Mouse (Mus musculus) adrenal gland, postnatal 14 days (tissue): ENCODE data around the gene Galnt7. TPM values are rescaled to one million over a fixed set of nuclear protein-coding genes. Genes with fewer than 3 reads are reported as not detected.
"Not testable (repeated sequence)": the region's sequence is repeated elsewhere in the genome, so short reads cannot be mapped to it uniquely, and the experiment has no call there.

ENCODE experiments used
- DNase-seq: peaks from one replicate; pipeline ENCODE4 v3.0.0; 2021; ENCODE audit warnings: mixed read lengths
- total RNA-seq: library from RNA; stranded (reverse); gene quantifications from 2 replicates; pipeline ENCODE4 v1.2.3, GENCODE M21; 2021

The Galnt7 gene
- total RNA-seq, 1 experiment from 2014 or later = 13.3 TPM

GRCm38 (mm10) chr8:57538601-57539000 is 114.2 kb downstream of the Galnt7 start:
- no peak for DNase-seq

- DNase-seq = no peak
These were observed 116.7 kb downstream of the Galnt7 start for GRCm38 (mm10) chr8:57536167-57536566.

- DNase-seq = no peak
These were observed 118.3 kb downstream of the Galnt7 start for GRCm38 (mm10) chr8:57534495-57534894.

GRCm38 (mm10) chr8:57533106-57533505 is 119.7 kb downstream of the Galnt7 start:
- DNase-seq = no peak

- no peak for DNase-seq
These were observed 120.6 kb downstream of the Galnt7 start for GRCm38 (mm10) chr8:57532223-57532622.

- peak; percentile 91 for DNase-seq
These were observed 122.0 kb downstream of the Galnt7 start for GRCm38 (mm10) chr8:57530666-57531349.

GRCm38 (mm10) chr8:57530238-57530637 is 122.6 kb downstream of the Galnt7 start:
- no peak for DNase-seq

- DNase-seq = no peak
These were observed 124.8 kb downstream of the Galnt7 start for GRCm38 (mm10) chr8:57528036-57528435.

GRCm38 (mm10) chr8:57520186-57520786 is 132.5 kb downstream of the Galnt7 start:
- DNase-seq = no peak

- no peak for DNase-seq
These were observed 135.1 kb downstream of the Galnt7 start for GRCm38 (mm10) chr8:57517723-57518122.

GRCm38 (mm10) chr8:57516685-57517084 is 136.1 kb downstream of the Galnt7 start:
- not testable (repeated sequence) for DNase-seq

GRCm38 (mm10) chr8:57513178-57513661 is 139.6 kb downstream of the Galnt7 start:
- DNase-seq = not testable (repeated sequence)

- peak; percentile 71 for DNase-seq
These were observed 140.4 kb downstream of the Galnt7 start for GRCm38 (mm10) chr8:57512141-57513056.

- peak; percentile 100 for DNase-seq
These were observed 141.3 kb downstream of the Galnt7 start, which contains the start of gene Hmgb2 for GRCm38 (mm10) chr8:57511316-57512118. Gene Hmgb2, plus strand, starts transcription at chr8:57511907.

- DNase-seq = no peak
These were observed 142.0 kb downstream of the Galnt7 start for GRCm38 (mm10) chr8:57510791-57511315.

GRCm38 (mm10) chr8:57508657-57509056 is 144.2 kb downstream of the Galnt7 start:
- DNase-seq = no peak

- no peak for DNase-seq
These were observed 145.2 kb downstream of the Galnt7 start for GRCm38 (mm10) chr8:57507556-57508063.

GRCm38 (mm10) chr8:57505500-57505899 is 147.3 kb downstream of the Galnt7 start:
- not testable (repeated sequence) for DNase-seq

GRCm38 (mm10) chr8:57503641-57504040 is 149.2 kb downstream of the Galnt7 start:
- peak; percentile 73 for DNase-seq

- DNase-seq = peak; percentile 73
These were observed 153.9 kb downstream of the Galnt7 start for GRCm38 (mm10) chr8:57498847-57499511.

- no peak for DNase-seq
These were observed 154.4 kb downstream of the Galnt7 start for GRCm38 (mm10) chr8:57498494-57498846.
